Mouse (Mus musculus): Measurements from ENCODE around the gene Lepr.
"Not testable (repeated sequence)": the region's sequence is repeated elsewhere in the genome, so short reads cannot be mapped to it uniquely, and the experiment has no call there.

The Lepr gene

DNA sequence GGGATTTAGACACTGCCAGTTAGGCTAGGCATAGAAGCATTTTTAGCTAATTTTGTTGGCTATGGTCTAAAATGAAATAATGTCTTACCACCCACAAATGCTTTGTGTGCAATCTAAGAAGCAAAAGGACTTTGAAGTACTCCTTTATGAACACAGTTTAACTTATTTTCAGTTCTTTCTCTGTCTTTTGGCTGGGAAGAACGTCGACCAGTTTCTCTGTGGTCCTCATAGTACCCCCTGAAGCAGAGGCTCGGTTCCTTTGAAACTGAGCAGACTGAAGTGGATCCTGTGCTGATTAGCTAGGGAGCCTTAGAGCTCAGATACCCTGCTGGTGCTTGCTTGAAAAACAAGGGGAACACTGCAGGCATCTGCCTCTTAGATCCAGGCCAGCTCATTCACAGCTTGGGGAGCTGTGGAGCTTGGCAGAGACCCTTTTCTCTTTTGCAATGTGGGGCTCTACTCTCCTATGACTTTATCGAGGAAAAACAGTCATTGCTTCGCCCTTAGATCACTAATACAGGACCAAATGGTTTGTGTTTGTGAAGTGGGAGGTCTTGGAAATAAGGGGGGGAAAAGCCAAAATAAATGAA, 1.9 kb downstream of the Lepr start:
- no peak for DNase-seq

GRCm38 (mm10) chr4:101721705-101722104, 4.5 kb downstream of the Lepr start:
- no peak for DNase-seq

DNA sequence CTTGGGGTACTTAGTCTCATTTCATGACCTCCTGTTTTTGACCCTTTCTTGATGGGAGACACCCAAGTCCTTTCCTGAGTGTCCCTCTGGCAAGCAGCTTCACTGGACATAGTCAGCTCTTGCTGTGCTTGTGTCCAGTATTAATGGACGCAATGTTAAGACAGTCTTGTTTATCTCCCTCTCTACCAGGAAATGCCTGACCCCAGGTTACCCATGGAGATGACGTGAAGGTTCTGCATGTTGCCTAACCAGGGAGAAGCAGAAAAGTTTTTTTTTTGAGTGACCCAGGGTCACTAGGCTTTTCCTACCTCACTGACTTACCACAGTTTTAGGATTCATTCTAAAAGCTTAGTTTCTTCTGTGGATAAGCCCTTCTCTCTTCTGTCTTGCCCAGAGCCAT, 24.8 kb downstream of the Lepr start:
- DNase-seq: peak in 1 of 2 experiments; percentile 58

- no peak for DNase-seq
These were observed 28.3 kb downstream of the Lepr start for GRCm38 (mm10) chr4:101745534-101745933.

- DNase-seq: no peak
These were observed 43.3 kb downstream of the Lepr start for GRCm38 (mm10) chr4:101760490-101760889.

- DNase-seq: not testable (repeated sequence)
These were observed 126.7 kb downstream of the Lepr start, which contains the start of gene B020004J07Rik for GRCm38 (mm10) chr4:101843923-101844322. B020004J07Rik (minus strand) TSS chr4:101844023.

- DNase-seq: no peak
These were observed 133.7 kb downstream of the Lepr start for GRCm38 (mm10) chr4:101850908-101851307.

- DNase-seq: peak; percentile 33 to 41
These were observed 143.7 kb downstream of the Lepr start for GRCm38 (mm10) chr4:101860873-101861272.

DNA sequence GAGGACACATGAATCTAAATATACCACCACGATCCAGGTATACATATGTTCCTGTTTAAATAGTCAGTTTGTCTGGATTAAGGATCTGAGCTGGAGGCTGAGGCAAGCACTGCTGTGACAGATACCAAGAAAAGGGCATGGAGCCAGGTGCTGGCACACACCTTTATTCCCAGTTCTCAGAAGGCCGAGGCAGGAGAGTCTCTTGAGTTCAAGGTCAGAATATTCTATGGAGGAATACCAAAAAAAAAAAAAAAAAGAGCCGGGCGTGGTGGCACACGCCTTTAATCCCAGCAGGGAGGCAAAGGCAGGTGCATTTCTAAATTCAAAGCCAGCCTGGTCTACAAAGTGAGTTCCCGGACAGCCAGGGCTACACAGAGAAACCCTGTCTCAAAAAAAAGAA, 145.1 kb downstream of the Lepr start:
- DNase-seq: no peak

All from kidney, postnatal 36 days (tissue).